In genomic region chr19:45542061-45542460, GRCm38 (mm10) we compare ENCODE assay signal across 8 mouse cellular contexts. TPM values are rescaled to one million over a fixed set of nuclear protein-coding genes. Genes with fewer than 3 reads are reported as not detected.
DNase-seq lines count a peak whose midpoint lies in the region; ATAC-seq and TF ChIP-seq lines count a peak whose summit lies in the region.

No protein-coding gene starts in this region.

- H3K27ac ChIP-seq in left cerebral cortex, adult 2 months, result no peak overlapping the region
- H3K27ac ChIP-seq in embryonic facial prominence, embryonic 11.5 days (replicated peaks; ENCODE audit: low read depth, low read length), result no peak overlapping the region
- H3K27ac ChIP-seq in intestine, embryonic 14.5 days (ENCODE audit: low read depth), result no peak overlapping the region
- peak overlapping the region; percentile 17; the same call in 1 of the 2 replicates for H3K27ac ChIP-seq in neural tube, embryonic 12.5 days

- peaks cover 21% of the 10 kb centered on the region for H3K27me3 ChIP-seq in embryonic facial prominence, embryonic 11.5 days (ENCODE audit: control insufficient read depth, insufficient read depth, low read length)
- H3K27me3 ChIP-seq in intestine, embryonic 14.5 days (replicated peaks; ENCODE audit: control insufficient read depth, insufficient read depth, low read length), result peaks cover 43% of the 10 kb centered on the region
- H3K27me3 ChIP-seq in neural tube, embryonic 12.5 days (replicated peaks), result peaks cover 51% of the 10 kb centered on the region

- 20% methylated on average over 3 of the region's 3 CpGs for WGBS in embryonic facial prominence, embryonic 11.5 days
- WGBS in intestine, embryonic 14.5 days, result 25% methylated on average over 3 of the region's 3 CpGs
- WGBS in neural tube, embryonic 12.5 days, result 12% methylated on average over 3 of the region's 3 CpGs

- H3K4me3 ChIP-seq in left cerebral cortex, adult 2 months, result peak overlapping the region; percentile 48
- peak overlapping the region; percentile 35 for H3K4me3 ChIP-seq in embryonic facial prominence, embryonic 11.5 days (ENCODE audit: low read depth, low read length)
- H3K4me3 ChIP-seq in intestine, embryonic 14.5 days (ENCODE audit: low read depth, low read length), result peak overlapping the region; percentile 34; the same call in 1 of the 2 replicates
- peak overlapping the region; percentile 18; the same call in 1 of the 2 replicates for H3K4me3 ChIP-seq in neural tube, embryonic 12.5 days

- no peak overlapping the region; the same call in 1 of the 2 replicates for H3K9ac ChIP-seq in embryonic facial prominence, embryonic 11.5 days (replicated peaks; ENCODE audit: low read length)
- no peak overlapping the region for H3K9ac ChIP-seq in intestine, embryonic 14.5 days (ENCODE audit: low read length)
- 0 out of 2 replicates have a peak overlapping the region, but pooled peaks have one; percentile 49 for H3K9ac ChIP-seq in neural tube, embryonic 12.5 days

- no peak for ATAC-seq in embryonic facial prominence, embryonic 11.5 days (replicated peaks; ENCODE audit: insufficient number of reproducible peaks, low FRiP score, low TSS enrichment, low read depth)
- ATAC-seq in intestine, embryonic 14.5 days (replicated peaks; ENCODE audit: low FRiP score, low TSS enrichment, low read depth), result no peak
- ATAC-seq in neural tube, embryonic 12.5 days (ENCODE audit: low FRiP score, low read depth), result no peak
- no peak for ATAC-seq in inflammation-experienced regulatory T-cells, adult 6 months

- intact Hi-C loops in left cerebral cortex, adult 2 months (cut with DNase I), result loop anchor here (5.0 to 10.0 kb wide), 3 partner anchors 240 to 467 kb away; partner anchors contain the start of gene Kazald1
- intact Hi-C loops in left cerebral cortex, postnatal 36 days (cut with DNase I), result loop anchor here (5.0 to 10.0 kb wide), 3 partner anchors 55 to 467 kb away; partner anchors contain the start of gene Kazald1

- no peak for DNase-seq in left cerebral cortex, adult 2 months (ENCODE audit: extremely low spot score in 1 of 2, low spot score in 2 of 2)
- no peak for DNase-seq in left cerebral cortex, postnatal 36 days (ENCODE audit: low spot score in 2 of 2)
- no peak for DNase-seq in embryonic facial prominence, embryonic 11.5 days (ENCODE audit: low spot score)
- DNase-seq in intestine, embryonic 14.5 days (ENCODE audit: low spot score), result no peak
- DNase-seq in adrenal gland, adult (ENCODE audit: inconsistent age in 2 of 2, low spot score in 1 of 2), result no peak
- DNase-seq in kidney, adult 9 months, result no peak

- H3K36me3 ChIP-seq in embryonic facial prominence, embryonic 11.5 days (replicated peaks; ENCODE audit: control insufficient read depth, insufficient read depth, low read depth, low read length), result no peaks in the 10 kb centered on the region
- no peaks in the 10 kb centered on the region for H3K36me3 ChIP-seq in intestine, embryonic 14.5 days (ENCODE audit: control insufficient read depth, insufficient read depth, low read length)
- H3K36me3 ChIP-seq in neural tube, embryonic 12.5 days, result no peaks in the 10 kb centered on the region

- H3K4me1 ChIP-seq in embryonic facial prominence, embryonic 11.5 days (ENCODE audit: control insufficient read depth, insufficient read depth, low read length), result peaks cover 4% of the 10 kb centered on the region; the same call in 1 of the 2 replicates
- H3K4me1 ChIP-seq in intestine, embryonic 14.5 days (replicated peaks; ENCODE audit: control insufficient read depth, insufficient read depth, low read length), result peaks cover 9% of the 10 kb centered on the region; the same call in 1 of the 2 replicates
- peaks cover 43% of the 10 kb centered on the region for H3K4me1 ChIP-seq in neural tube, embryonic 12.5 days

- no peaks in the 10 kb centered on the region for H3K9me3 ChIP-seq in embryonic facial prominence, embryonic 11.5 days (replicated peaks; ENCODE audit: control insufficient read depth, low read length)
- no peaks in the 10 kb centered on the region for H3K9me3 ChIP-seq in intestine, embryonic 14.5 days (ENCODE audit: control insufficient read depth, low read length)
- H3K9me3 ChIP-seq in neural tube, embryonic 12.5 days, result no peaks in the 10 kb centered on the region

- no peak for TF ChIP-seq CTCF in left cerebral cortex, adult 2 months (IDR thresholded peaks at IDR 0.05)

- peak overlapping the region; percentile 84 for H3K4me2 ChIP-seq in embryonic facial prominence, embryonic 11.5 days (ENCODE audit: low read depth, low read length)
- H3K4me2 ChIP-seq in intestine, embryonic 14.5 days (ENCODE audit: low read length), result peak overlapping the region; percentile 54
- H3K4me2 ChIP-seq in neural tube, embryonic 12.5 days (replicated peaks), result peak overlapping the region; percentile 68

RNA-seq across cellular contexts. Expression of gene Poll, which starts 18.3 kb away (rescaled TPM):
- 10 to 100 TPM in 1 of 2 experiments, 1 to 10 TPM in 1; 9.7 to 10.3 TPM for total RNA-seq in left cerebral cortex, adult 2 months (2021)
- total RNA-seq in left cerebral cortex, postnatal 36 days (2021), result 1 to 10 TPM; 9.0 to 9.8 TPM
- 15.3 and 18.2 TPM in 2 replicates for polyA plus RNA-seq in embryonic facial prominence, embryonic 11.5 days (2014; fragmentation: Nextera tagmentation; extraction: Ambion mirVana)
- polyA plus RNA-seq in intestine, embryonic 14.5 days (2014; fragmentation: Nextera tagmentation; extraction: Ambion mirVana), result 13.5 and 14.3 TPM in 2 replicates
- 15.3 and 16.3 TPM in 2 replicates for polyA plus RNA-seq in neural tube, embryonic 12.5 days (2016; fragmentation: Nextera tagmentation; extraction: Ambion mirVana)
- 10 to 100 TPM; 24.9 to 27.6 (median 25.5) TPM for polyA plus RNA-seq in inflammation-experienced regulatory T-cells, adult 6 months (2017; shearing (Covaris generic))

RNA-seq across cellular contexts. Expression of gene Gm17018, which starts 18.4 kb away (rescaled TPM):
- total RNA-seq in left cerebral cortex, adult 2 months (2021), result 10 to 100 TPM; 76.2 to 79.1 TPM
- 10 to 100 TPM; 74.2 to 75.2 TPM for total RNA-seq in left cerebral cortex, postnatal 36 days (2021)
- polyA plus RNA-seq in embryonic facial prominence, embryonic 11.5 days (2014; fragmentation: Nextera tagmentation; extraction: Ambion mirVana), result 50.1 and 54.5 TPM in 2 replicates
- 41.8 and 44.0 TPM in 2 replicates for polyA plus RNA-seq in intestine, embryonic 14.5 days (2014; fragmentation: Nextera tagmentation; extraction: Ambion mirVana)
- 52.7 and 54.5 TPM in 2 replicates for polyA plus RNA-seq in neural tube, embryonic 12.5 days (2016; fragmentation: Nextera tagmentation; extraction: Ambion mirVana)
- 10 to 100 TPM; 58.9 to 75.9 (median 69.8) TPM for polyA plus RNA-seq in inflammation-experienced regulatory T-cells, adult 6 months (2017; shearing (Covaris generic))
